Mouse (Mus musculus): ENCODE data around the gene Slc16a8. TPM values are rescaled to one million over a fixed set of nuclear protein-coding genes. Genes with fewer than 3 reads are reported as not detected.
A peak's percentile ranks its signal among the peaks of the same experiment; 100 is the strongest.
"Not testable (repeated sequence)": the region's sequence is repeated elsewhere in the genome, so short reads cannot be mapped to it uniquely, and the experiment has no call there.

Gene Slc16a8
- polyA plus RNA-seq, 1 experiment, result not detected

- no peak for TF ChIP-seq CTCF (IDR thresholded peaks at IDR 0.05; ENCODE audit: extremely low read depth, insufficient read depth, low read length)
- no peak for TF ChIP-seq POLR2A (IDR thresholded peaks at IDR 0.05; ENCODE audit: extremely low read depth, insufficient read depth, low read length)
- Histone ChIP-seq H3K4me1 (ENCODE audit: control insufficient read depth, insufficient read depth, low read length) (no peaks in the 10 kb centered on the region), H3K27ac (ENCODE audit: insufficient read depth, low read length) (no peak overlapping the region), H3K4me3 (ENCODE audit: insufficient read depth, low read length) (no peak overlapping the region)
Measured at GRCm38 (mm10) chr15:79235268-79235667, 19.3 kb downstream of the Slc16a8 start.

- Histone ChIP-seq H3K27ac (ENCODE audit: insufficient read depth, low read length) (peak within 1 kb of the TSS; percentile 87), H3K4me1 (ENCODE audit: control insufficient read depth, insufficient read depth, low read length) (peaks cover 2% of the 10 kb centered on the region; the same call in 1 of the 2 replicates), H3K4me3 (ENCODE audit: insufficient read depth, low read length) (peak within 1 kb of the TSS; percentile 53)
- TF ChIP-seq CTCF (IDR thresholded peaks at IDR 0.05; ENCODE audit: extremely low read depth, insufficient read depth, low read length) (no peak), POLR2A (IDR thresholded peaks at IDR 0.05; ENCODE audit: extremely low read depth, insufficient read depth, low read length) (peak; percentile 50; the same call in 1 of the 2 replicates)
Measured at GRCm38 (mm10) chr15:79229058-79229821, 25.3 kb downstream of the Slc16a8 start, which contains the start of the genes Pick1 and Gm49486. Gene Pick1 (plus strand): TSS chr15:79229173. Gene Gm49486 (plus strand): TSS chr15:79229391.

DNA sequence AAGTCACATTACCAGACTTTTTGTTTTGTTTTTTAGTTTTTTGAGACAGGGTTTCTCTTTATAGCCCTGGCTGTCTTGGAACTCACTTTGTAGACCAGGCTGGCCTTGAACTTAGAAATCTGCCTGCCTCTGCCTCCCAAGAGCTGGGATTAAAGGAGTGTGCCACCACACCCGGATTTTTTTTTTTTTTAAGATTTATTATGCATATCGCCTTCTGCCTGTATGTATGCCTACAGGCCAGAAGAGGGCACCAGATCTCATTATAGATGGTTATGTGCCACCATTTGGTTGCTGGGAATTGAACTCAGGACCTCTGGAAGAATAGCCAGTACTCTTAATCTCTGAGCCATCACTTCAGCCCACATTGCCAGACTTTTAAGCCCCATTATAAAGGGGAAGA is 28.8 kb downstream of the Slc16a8 start:
- not testable (repeated sequence) for H3K27ac ChIP-seq (ENCODE audit: insufficient read depth, low read length); H3K4me3 ChIP-seq (ENCODE audit: insufficient read depth, low read length); H3K4me1 ChIP-seq (ENCODE audit: control insufficient read depth, insufficient read depth, low read length)

- peak; percentile 89 for TF ChIP-seq CTCF (IDR thresholded peaks at IDR 0.05; ENCODE audit: extremely low read depth, insufficient read depth, low read length)
- no peak; the same call in 1 of the 2 replicates for TF ChIP-seq POLR2A (IDR thresholded peaks at IDR 0.05; ENCODE audit: extremely low read depth, insufficient read depth, low read length)
- no peak overlapping the region for H3K4me3 ChIP-seq (ENCODE audit: insufficient read depth, low read length)
- no peaks in the 10 kb centered on the region for H3K4me1 ChIP-seq (ENCODE audit: control insufficient read depth, insufficient read depth, low read length)
- no peak overlapping the region for H3K27ac ChIP-seq (ENCODE audit: insufficient read depth, low read length)
Measured at GRCm38 (mm10) chr15:79224685-79225084, 29.9 kb downstream of the Slc16a8 start.

DNA sequence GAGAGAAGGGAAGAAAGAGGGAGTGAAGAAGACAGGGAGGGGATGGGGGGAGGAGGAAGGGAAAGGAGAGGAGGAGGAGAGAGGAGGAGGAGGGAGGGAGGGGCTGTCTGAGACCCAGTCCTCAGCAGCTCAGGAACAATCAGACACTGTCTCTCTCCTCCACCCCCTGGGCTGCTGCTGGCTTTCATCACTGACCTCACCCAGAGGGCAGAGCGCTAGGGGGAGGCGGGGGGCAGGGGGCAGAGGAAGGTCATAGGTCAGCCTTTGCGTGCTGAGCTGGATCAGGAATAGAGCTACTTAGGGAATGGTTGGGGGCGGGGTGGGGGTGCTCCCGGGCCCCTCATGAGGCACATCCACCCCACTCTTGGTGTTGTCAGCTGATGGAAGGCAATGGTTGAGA is 30.9 kb downstream of the Slc16a8 start:
- Histone ChIP-seq H3K27ac (ENCODE audit: insufficient read depth, low read length) (no peak overlapping the region; the same call in 1 of the 2 replicates), H3K4me1 (ENCODE audit: control insufficient read depth, insufficient read depth, low read length) (no peaks in the 10 kb centered on the region), H3K4me3 (ENCODE audit: insufficient read depth, low read length) (no peak overlapping the region)
- TF ChIP-seq CTCF (IDR thresholded peaks at IDR 0.05; ENCODE audit: extremely low read depth, insufficient read depth, low read length), result no peak
- no peak for TF ChIP-seq POLR2A (IDR thresholded peaks at IDR 0.05; ENCODE audit: extremely low read depth, insufficient read depth, low read length)

DNA sequence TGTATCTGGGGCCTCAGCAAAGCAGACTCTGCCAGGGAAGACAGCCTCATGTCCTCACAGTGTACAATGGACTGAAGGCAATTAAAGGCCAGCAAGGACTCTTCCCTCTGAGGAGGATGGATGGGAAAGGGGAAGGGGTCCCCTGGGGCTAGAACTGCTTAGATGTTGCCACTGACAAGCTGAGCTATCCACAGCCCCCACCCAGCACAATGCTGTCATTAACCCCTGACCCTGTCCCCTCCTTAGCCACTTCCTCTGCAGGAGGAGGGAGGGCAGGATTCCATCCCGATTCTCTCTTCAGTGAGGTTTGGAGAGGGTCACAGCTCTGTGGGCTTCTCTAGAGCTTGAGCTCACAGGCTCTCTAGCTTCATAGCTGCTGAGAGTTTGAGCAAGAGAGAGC is 35.0 kb downstream of the Slc16a8 start:
- no peak overlapping the region for H3K27ac ChIP-seq (ENCODE audit: insufficient read depth, low read length)
- TF ChIP-seq CTCF (IDR thresholded peaks at IDR 0.05; ENCODE audit: extremely low read depth, insufficient read depth, low read length) (no peak), POLR2A (IDR thresholded peaks at IDR 0.05; ENCODE audit: extremely low read depth, insufficient read depth, low read length) (no peak)
- H3K4me3 ChIP-seq (ENCODE audit: insufficient read depth, low read length), result no peak overlapping the region
- no peaks in the 10 kb centered on the region for H3K4me1 ChIP-seq (ENCODE audit: control insufficient read depth, insufficient read depth, low read length)

GRCm38 (mm10) chr15:79216191-79216590 is 38.4 kb downstream of the Slc16a8 start:
- TF ChIP-seq POLR2A (IDR thresholded peaks at IDR 0.05; ENCODE audit: extremely low read depth, insufficient read depth, low read length), result no peak
- no peak for TF ChIP-seq CTCF (IDR thresholded peaks at IDR 0.05; ENCODE audit: extremely low read depth, insufficient read depth, low read length)
- Histone ChIP-seq H3K4me1 (ENCODE audit: control insufficient read depth, insufficient read depth, low read length) (no peaks in the 10 kb centered on the region), H3K27ac (ENCODE audit: insufficient read depth, low read length) (no peak overlapping the region), H3K4me3 (ENCODE audit: insufficient read depth, low read length) (no peak overlapping the region)

DNA sequence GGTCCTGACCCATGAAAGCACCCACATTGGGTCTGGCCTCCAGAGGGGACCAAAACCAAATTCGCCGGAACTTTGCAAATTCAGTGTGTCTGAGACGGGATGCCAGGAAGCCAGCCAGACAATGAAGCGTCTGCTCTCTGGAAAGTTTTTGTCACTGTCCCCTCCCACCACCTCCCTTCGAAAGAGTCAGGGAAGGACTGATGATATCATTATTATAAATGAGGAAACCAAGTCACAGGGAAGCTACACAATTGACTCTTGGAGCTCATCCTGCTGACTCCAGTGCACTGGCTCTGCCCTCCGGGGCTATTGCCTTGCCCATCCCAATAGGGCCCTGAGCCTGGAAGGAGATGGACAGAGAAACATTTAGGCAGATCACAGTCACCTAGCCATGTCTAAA is 41.0 kb downstream of the Slc16a8 start:
- TF ChIP-seq CTCF (IDR thresholded peaks at IDR 0.05; ENCODE audit: extremely low read depth, insufficient read depth, low read length), result no peak
- no peak for TF ChIP-seq POLR2A (IDR thresholded peaks at IDR 0.05; ENCODE audit: extremely low read depth, insufficient read depth, low read length)
- H3K4me3 ChIP-seq (ENCODE audit: insufficient read depth, low read length), result no peak overlapping the region
- no peaks in the 10 kb centered on the region for H3K4me1 ChIP-seq (ENCODE audit: control insufficient read depth, insufficient read depth, low read length)
- H3K27ac ChIP-seq (ENCODE audit: insufficient read depth, low read length), result peak overlapping the region; percentile 41; the same call in 1 of the 2 replicates

DNA sequence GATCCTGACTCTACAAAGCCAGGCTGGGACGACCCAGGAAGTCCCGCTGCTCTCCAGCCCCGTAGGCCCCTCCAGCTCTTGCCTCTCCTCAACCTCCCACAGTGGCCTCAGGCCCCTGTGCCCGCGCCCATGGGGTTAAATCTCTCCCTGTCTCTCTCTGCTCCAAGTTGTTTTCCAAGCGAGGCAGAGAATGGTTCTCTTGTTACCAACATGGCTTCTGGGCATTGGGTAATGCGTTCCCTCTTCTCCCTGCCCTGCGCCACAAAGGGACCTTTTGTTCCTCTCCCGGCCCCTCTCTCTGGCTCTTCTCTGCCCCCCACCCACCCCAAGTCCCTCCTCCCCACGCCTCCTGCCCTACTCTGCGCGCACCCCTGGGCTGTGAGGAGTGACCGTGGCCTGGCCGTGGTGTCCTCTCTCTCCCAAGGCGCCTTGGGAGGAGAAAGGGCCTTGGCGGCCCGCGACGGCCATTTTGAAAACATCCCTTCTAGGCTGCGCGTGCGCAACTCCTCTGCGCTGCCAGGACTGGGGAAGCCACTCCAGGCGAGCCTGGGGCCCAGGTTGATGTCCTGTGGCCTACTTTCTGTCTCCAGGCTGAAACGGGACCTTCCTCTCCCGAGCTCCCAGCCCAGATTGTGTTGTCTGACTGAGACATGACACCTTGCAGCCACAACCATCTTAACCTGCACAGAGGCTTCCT is 41.7 kb downstream of the Slc16a8 start:
- H3K4me3 ChIP-seq (ENCODE audit: insufficient read depth, low read length), result no peak overlapping the region
- TF ChIP-seq CTCF (IDR thresholded peaks at IDR 0.05; ENCODE audit: extremely low read depth, insufficient read depth, low read length) (no peak), POLR2A (IDR thresholded peaks at IDR 0.05; ENCODE audit: extremely low read depth, insufficient read depth, low read length) (no peak)
- peak overlapping the region; percentile 92 for H3K27ac ChIP-seq (ENCODE audit: insufficient read depth, low read length)
- H3K4me1 ChIP-seq (ENCODE audit: control insufficient read depth, insufficient read depth, low read length), result no peaks in the 10 kb centered on the region

GRCm38 (mm10) chr15:79210357-79210756 is 44.2 kb downstream of the Slc16a8 start:
- Histone ChIP-seq H3K4me1 (ENCODE audit: control insufficient read depth, insufficient read depth, low read length) (no peaks in the 10 kb centered on the region), H3K4me3 (ENCODE audit: insufficient read depth, low read length) (no peak overlapping the region), H3K27ac (ENCODE audit: insufficient read depth, low read length) (no peak overlapping the region)
- TF ChIP-seq CTCF (IDR thresholded peaks at IDR 0.05; ENCODE audit: extremely low read depth, insufficient read depth, low read length) (no peak), POLR2A (IDR thresholded peaks at IDR 0.05; ENCODE audit: extremely low read depth, insufficient read depth, low read length) (no peak)

Measured in cortical plate, adult 2 months (tissue).